Mouse (Mus musculus) stomach, postnatal 0 days (tissue): ENCODE data around the gene Zpr1. TPM values are rescaled to one million over a fixed set of nuclear protein-coding genes. Genes with fewer than 3 reads are reported as not detected.

Experiments used
- ATAC-seq: fragments of 200-750 bp; cut with Nextera tagmentation; 2 replicates; pipeline ENCODE4 v1.8.0; 2017; ENCODE audit not compliant: low FRiP score, low TSS enrichment
- DNase-seq: peaks from one replicate; pipeline ENCODE4 v3.0.0-alpha.2; 2016; ENCODE audit warnings: low spot score
- H3K27ac ChIP-seq: fragments of 300-500 bp; sonication (generic); replicated peaks from 2 replicates; pipeline ENCODE4 v1.5.1; 2014; ENCODE audit warnings: mild to moderate bottlenecking, control low read depth
- H3K27me3 ChIP-seq: fragments of 300-500 bp; sonication (generic); 2 replicates; pipeline ENCODE4 v1.6.1; 2014; ENCODE audit warnings: low read length; ENCODE audit not compliant: control insufficient read depth, insufficient read depth
- H3K36me3 ChIP-seq: fragments of 300-500 bp; sonication (generic); 2 replicates; pipeline ENCODE4 v1.6.1; 2014; ENCODE audit warnings: low read length, mixed read lengths; ENCODE audit not compliant: control insufficient read depth, insufficient read depth
- H3K4me1 ChIP-seq: fragments of 300-500 bp; sonication (generic); replicated peaks from 2 replicates; pipeline ENCODE4 v1.6.1; 2014; ENCODE audit warnings: antibody characterized with exemption; ENCODE audit not compliant: control insufficient read depth, insufficient read depth
- H3K4me2 ChIP-seq: fragments of 300-500 bp; sonication (generic); replicated peaks from 2 replicates; pipeline ENCODE4 v1.6.1; 2014; ENCODE audit warnings: low read depth, mild to moderate bottlenecking, control low read depth, moderate library complexity
- H3K4me3 ChIP-seq: fragments of 300-500 bp; sonication (generic); 2 replicates; pipeline ENCODE4 v1.5.1; 2014; ENCODE audit warnings: low read depth, low read length, control low read depth
- H3K9ac ChIP-seq: fragments of 300-500 bp; sonication (generic); 2 replicates; pipeline ENCODE4 v1.6.1; 2014; ENCODE audit warnings: mild to moderate bottlenecking, low read length, control low read depth, mixed read lengths
- H3K9me3 ChIP-seq: fragments of 300-500 bp; sonication (generic); 2 replicates; pipeline ENCODE4 v1.6.1; 2016; ENCODE audit warnings: low read length; ENCODE audit not compliant: control insufficient read depth
- CTCF ChIP-seq: IDR thresholded peaks from 2 replicates; pipeline ENCODE4 v1.5.1; 2016; ENCODE audit warnings: antibody characterized with exemption, low read depth, mild to moderate bottlenecking, moderate library complexity
- EP300 ChIP-seq: optimal IDR thresholded peaks from 2 replicates; pipeline ENCODE3; 2016; ENCODE audit warnings: antibody characterized with exemption
- WGBS: fragments of 180-500 bp; shearing (Covaris S2); extraction: QIAGEN DNeasy Blood & Tissue Kit; methylation state at CpG from one replicate; pipeline ENCODE4 v1.1.7; 2014; 5-methylcytosine and 5-hydroxymethylcytosine counted together
- polyA plus RNA-seq: library from polyadenylated mRNA; unstranded; fragments of >200 nt; fragmentation: Nextera tagmentation; extraction: Ambion mirVana; gene quantifications from 2 replicates; pipeline ENCODE4 v1.2.1, GENCODE M21; 2015

The Zpr1 gene
- polyA plus RNA-seq, 1 experiment from 2014 or later, result 32.6 TPM

- 87% methylated on average over 7 of the region's 7 CpGs for WGBS
- H3K4me1 ChIP-seq, result no peaks in the 10 kb centered on the region
- no peaks in the 10 kb centered on the region for H3K27me3 ChIP-seq
- no peaks in the 10 kb centered on the region for H3K9me3 ChIP-seq
- no peak overlapping the region for H3K4me2 ChIP-seq
- TF ChIP-seq EP300, result no peak
- no peak for TF ChIP-seq CTCF
- H3K36me3 ChIP-seq, result no peaks in the 10 kb centered on the region
- H3K4me3 ChIP-seq, result no peak overlapping the region
- H3K27ac ChIP-seq, result no peak overlapping the region
- ATAC-seq (no peak), DNase-seq (no peak)
- no peak overlapping the region for H3K9ac ChIP-seq
Measured at GRCm38 (mm10) chr9:46256177-46256576, 16.7 kb upstream of the Zpr1 start.

GRCm38 (mm10) chr9:46256658-46257385 is 16.0 kb upstream of the Zpr1 start:
- Histone ChIP-seq H3K9me3 (no peaks in the 10 kb centered on the region), H3K27ac (no peak overlapping the region), H3K9ac (no peak overlapping the region), H3K4me2 (no peak overlapping the region), H3K36me3 (no peaks in the 10 kb centered on the region), H3K4me3 (no peak overlapping the region), H3K27me3 (no peaks in the 10 kb centered on the region), H3K4me1 (no peaks in the 10 kb centered on the region)
- WGBS, result 72% methylated on average over 10 of the region's 10 CpGs
- ATAC-seq (no peak), DNase-seq (no peak)
- TF ChIP-seq CTCF (no peak), EP300 (no peak)

- no peak overlapping the region for H3K9ac ChIP-seq
- H3K27ac ChIP-seq, result no peak overlapping the region
- H3K9me3 ChIP-seq, result no peaks in the 10 kb centered on the region
- WGBS, result 91% methylated on average over 3 of the region's 3 CpGs
- H3K4me1 ChIP-seq, result no peaks in the 10 kb centered on the region
- no peaks in the 10 kb centered on the region for H3K36me3 ChIP-seq
- TF ChIP-seq CTCF, result no peak
- ATAC-seq (no peak), DNase-seq (no peak)
- no peaks in the 10 kb centered on the region for H3K27me3 ChIP-seq
- no peak overlapping the region for H3K4me3 ChIP-seq
- no peak overlapping the region for H3K4me2 ChIP-seq
Measured at GRCm38 (mm10) chr9:46257546-46257945, 15.3 kb upstream of the Zpr1 start.

- H3K4me3 ChIP-seq, result no peak overlapping the region
Measured at GRCm38 (mm10) chr9:46259111-46259510, 13.8 kb upstream of the Zpr1 start.

GRCm38 (mm10) chr9:46261131-46261530 is 11.7 kb upstream of the Zpr1 start:
- H3K27ac ChIP-seq, result no peak overlapping the region
- ATAC-seq (no peak), DNase-seq (no peak)
- H3K4me3 ChIP-seq, result no peak overlapping the region
- 79% methylated on average over 7 of the region's 7 CpGs for WGBS
- H3K4me2 ChIP-seq, result no peak overlapping the region
- no peak overlapping the region for H3K9ac ChIP-seq
- no peaks in the 10 kb centered on the region for H3K4me1 ChIP-seq
- no peak for TF ChIP-seq CTCF
- TF ChIP-seq EP300, result no peak
- H3K36me3 ChIP-seq, result no peaks in the 10 kb centered on the region
- no peaks in the 10 kb centered on the region for H3K27me3 ChIP-seq
- H3K9me3 ChIP-seq, result no peaks in the 10 kb centered on the region

More at GRCm38 (mm10) chr9:46259111-46259510, 13.8 kb upstream of the Zpr1 start:
- Histone ChIP-seq H3K9ac (no peak overlapping the region), H3K27me3 (no peaks in the 10 kb centered on the region), H3K27ac (no peak overlapping the region), H3K36me3 (no peaks in the 10 kb centered on the region), H3K9me3 (no peaks in the 10 kb centered on the region), H3K4me1 (no peaks in the 10 kb centered on the region), H3K4me2 (no peak overlapping the region)
- WGBS, result 89% methylated on average over 6 of the region's 6 CpGs
- no peak for ATAC-seq
- no peak for DNase-seq
- TF ChIP-seq CTCF, result no peak
- TF ChIP-seq EP300, result no peak

- Histone ChIP-seq H3K4me3 (no peak within 1 kb of the TSS), H3K9ac (no peak within 1 kb of the TSS), H3K27ac (no peak within 1 kb of the TSS), H3K4me1 (no peaks in the 10 kb centered on the region), H3K4me2 (no peak within 1 kb of the TSS), H3K9me3 (no peaks in the 10 kb centered on the region), H3K27me3 (no peaks in the 10 kb centered on the region), H3K36me3 (no peaks in the 10 kb centered on the region)
- DNase-seq (no peak), ATAC-seq (no peak)
- TF ChIP-seq CTCF, result no peak
- TF ChIP-seq EP300, result no peak
- WGBS, result 41% methylated on average over 7 of the region's 7 CpGs
Measured at GRCm38 (mm10) chr9:46268343-46268873, 4.5 kb upstream of the Zpr1 start, which contains the start of gene Apoa5. Gene Apoa5 (plus strand): TSS chr9:46268633.
